18 mouse cellular contexts compared by ENCODE assay signal in the genomic region with DNA sequence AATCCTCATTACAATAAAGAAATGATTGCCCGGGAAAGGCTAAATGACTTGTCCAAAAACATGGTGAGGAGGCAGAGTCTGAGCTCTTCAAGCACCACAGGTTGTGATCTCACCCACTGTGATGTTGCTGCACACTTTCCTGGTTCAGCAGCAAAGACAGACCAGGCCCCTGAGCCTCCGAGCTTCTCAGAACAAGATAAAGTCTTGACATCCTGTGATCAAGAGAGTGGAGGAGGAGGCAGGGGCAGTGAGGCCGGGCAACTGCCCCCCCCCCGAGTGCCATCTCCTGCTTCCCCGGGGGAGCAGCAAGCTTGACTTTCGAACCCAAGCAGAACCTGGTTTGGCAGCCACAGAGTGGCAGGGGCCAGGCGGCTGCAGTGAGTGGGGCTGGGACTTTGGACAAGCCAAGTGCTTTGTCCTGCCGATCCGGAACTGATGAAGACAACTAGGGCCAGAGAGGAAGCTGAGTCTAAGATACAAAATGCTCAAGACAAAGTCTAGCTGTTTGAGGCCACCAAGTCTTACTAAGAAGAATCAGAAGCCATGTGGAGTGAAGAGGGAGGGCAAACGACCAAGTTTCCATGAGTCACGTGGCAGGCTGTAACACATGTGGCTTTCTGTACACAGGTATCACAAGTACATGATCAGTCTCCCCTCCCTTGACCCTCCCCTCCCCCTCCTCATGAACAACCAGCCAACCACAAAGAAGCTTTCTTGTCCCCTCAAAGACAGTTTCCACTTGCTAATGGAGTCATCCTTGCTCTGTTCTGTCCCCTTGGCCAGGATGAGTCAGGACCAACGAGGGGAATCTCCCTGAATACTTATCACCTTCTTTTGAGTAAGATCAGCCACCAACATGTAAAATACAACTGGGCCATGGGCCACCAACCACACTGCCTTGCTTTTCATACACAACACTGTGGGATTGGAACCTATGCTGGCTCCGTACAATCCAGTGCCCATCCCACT. TPM values are rescaled to one million over a fixed set of nuclear protein-coding genes. Genes with fewer than 3 reads are reported as not detected.
DNase-seq lines count a peak whose midpoint lies in the region; ATAC-seq and TF ChIP-seq lines count a peak whose summit lies in the region.
"Had no signal": no experiment of that assay in that cellular context is flagged by ENCODE, and none has a peak within 500 bp of the region (broad histone marks: within the 10 kb centered on the region; RNA-seq: fewer than 3 reads in every experiment).

No protein-coding gene starts in this region.

- intact Hi-C loops in gastrocnemius, adult 2 months (cut with DNase I) = no loop called here

- in situ Hi-C loops in ES-E14 (cut with MboI; ENCODE audit: low sequenced_read_pairs in 2 of 2, unreplicated experiment in 2 of 2) = no loop called here

- WGBS in small intestine, adult 2 months = 40% methylated on average over 13 of the region's 13 CpGs

- H3K4me3 ChIP-seq in gastrocnemius, adult 2 months = no peak overlapping the region
- peak overlapping the region; percentile 77 for H3K4me3 ChIP-seq in megakaryocyte, embryonic 14.5 days (replicated peaks)
- H3K4me3 ChIP-seq in ES-E14 (ENCODE audit: insufficient read depth in 1 of 2, low read depth in 1 of 2, low read length in 2 of 2, poor library complexity in 1 of 2, severe bottlenecking in 1 of 2) = no peak overlapping the region
- H3K4me3 ChIP-seq in small intestine, adult 2 months (ENCODE audit: low read depth, low read length) = no peak overlapping the region
- H3K4me3 ChIP-seq: forebrain, embryonic 15.5 days; heart, adult 2 months; hindbrain, embryonic 13.5 days; liver, embryonic 13.5 days; neural tube, embryonic 12.5 days had no signal

- H3K36me3 ChIP-seq in megakaryocyte, embryonic 14.5 days (replicated peaks; ENCODE audit: low read length) = peaks cover 74% of the 10 kb centered on the region
- H3K36me3 ChIP-seq in ES-E14 (ENCODE audit: control insufficient read depth, insufficient read depth, low read length, poor library complexity, severe bottlenecking) = no peaks in the 10 kb centered on the region
- peaks cover 4% of the 10 kb centered on the region; the same call in 1 of the 2 replicates for H3K36me3 ChIP-seq in small intestine, adult 2 months (ENCODE audit: control insufficient read depth, insufficient read depth, low read length)
- H3K36me3 ChIP-seq: forebrain, embryonic 15.5 days; hindbrain, embryonic 13.5 days; liver, embryonic 13.5 days; neural tube, embryonic 12.5 days had no signal

- no peak for TF ChIP-seq CTCF in gastrocnemius, adult 2 months (IDR thresholded peaks at IDR 0.05)
- TF ChIP-seq CTCF in small intestine, adult 2 months (IDR thresholded peaks at IDR 0.05; ENCODE audit: extremely low read depth, insufficient read length, insufficient replicate concordance, low read depth, low read length) = no peak

- ATAC-seq in megakaryocyte, adult 5-6 weeks (ENCODE audit: poor library complexity, severe bottlenecking) = no peak
- ATAC-seq: forebrain, embryonic 15.5 days; Patski had no signal

- peaks cover 98% of the 10 kb centered on the region for H3K4me1 ChIP-seq in megakaryocyte, embryonic 14.5 days
- H3K4me1 ChIP-seq in ES-E14 (ENCODE audit: control insufficient read depth in 2 of 2, insufficient read depth in 2 of 2, low read length in 2 of 2, poor library complexity in 1 of 2) = peaks cover 2 to 31% of the 10 kb centered on the region in 2 experiments; a peak in 3 of 4 replicates
- H3K4me1 ChIP-seq in small intestine, adult 2 months (ENCODE audit: control insufficient read depth, insufficient read depth, insufficient read length, low read length) = peaks cover 47% of the 10 kb centered on the region
- H3K4me1 ChIP-seq: forebrain, embryonic 15.5 days had no signal

- H3K9ac ChIP-seq in ES-E14 (ENCODE audit: insufficient read depth, low read depth, low read length, poor library complexity, severe bottlenecking) = peak overlapping the region; percentile 46; the same call in 1 of the 2 replicates
- H3K9ac ChIP-seq: forebrain, embryonic 15.5 days; hindbrain, embryonic 13.5 days; liver, embryonic 13.5 days; neural tube, embryonic 12.5 days had no signal

- H3K27ac ChIP-seq in gastrocnemius, adult 2 months = peak overlapping the region; percentile 6; the same call in 1 of the 2 replicates
- H3K27ac ChIP-seq in ES-E14 (ENCODE audit: insufficient read depth, low read depth, low read length, poor library complexity, severe bottlenecking) = peak overlapping the region; percentile 46; the same call in 1 of the 2 replicates
- H3K27ac ChIP-seq in small intestine, adult 2 months (ENCODE audit: insufficient read depth, low read depth, low read length) = 0 out of 2 replicates have a peak overlapping the region, but pooled peaks have one; percentile 13
- H3K27ac ChIP-seq: forebrain, embryonic 15.5 days; heart, adult 2 months; hindbrain, embryonic 13.5 days; liver, embryonic 13.5 days; neural tube, embryonic 12.5 days had no signal

- H3K27me3 ChIP-seq in megakaryocyte, embryonic 14.5 days (replicated peaks) = no peaks in the 10 kb centered on the region
- H3K27me3 ChIP-seq in small intestine, adult 2 months (ENCODE audit: control insufficient read depth, insufficient read depth, low read length) = no peaks in the 10 kb centered on the region
- H3K27me3 ChIP-seq: forebrain, embryonic 15.5 days; hindbrain, embryonic 13.5 days; liver, embryonic 13.5 days; neural tube, embryonic 12.5 days; Patski had no signal

- 0 out of 2 replicates have a peak, but pooled peaks cover 5% of the 10 kb centered on the region for H3K9me3 ChIP-seq in megakaryocyte, embryonic 14.5 days
- no peaks in the 10 kb centered on the region for H3K9me3 ChIP-seq in ES-E14 (ENCODE audit: control insufficient read depth, insufficient read depth, low read depth, low read length)
- H3K9me3 ChIP-seq: forebrain, embryonic 15.5 days; hindbrain, embryonic 13.5 days; liver, embryonic 13.5 days; neural tube, embryonic 12.5 days had no signal

- DNase-seq in gastrocnemius, adult 2 months = no peak
- no peak for DNase-seq in gastrocnemius, postnatal 10 days
- DNase-seq in ES-E14 (ENCODE audit: low read depth, low spot score) = no peak
- no peak for DNase-seq in kidney, adult 11 months
- no peak for DNase-seq in neural tube, embryonic 10.5 days (ENCODE audit: extremely low spot score, low spot score)
- DNase-seq: cerebellum, adult 9-10 months; embryo, embryonic 11 days; heart, adult 2 months; liver, embryonic 13.5 days; midbrain, embryonic 14.5 days; spleen, adult 18-20 months had no signal

- TF ChIP-seq POLR2A in small intestine, adult 2 months (IDR thresholded peaks at IDR 0.05; ENCODE audit: low read depth, low read length) = no peak

TF ChIP-seq in ES-E14, 5 proteins besides CTCF, POLR2A, EP300 and RAD21:
- no peak for TF ChIP-seq ZC3H11A (IDR thresholded peaks at IDR 0.05; ENCODE audit: borderline replicate concordance, low read depth, low read length)
- no peak for TF ChIP-seq CHD2 (IDR thresholded peaks at IDR 0.05; ENCODE audit: low read depth, low read length)
- TF ChIP-seq HCFC1 (IDR thresholded peaks at IDR 0.05; ENCODE audit: borderline replicate concordance, insufficient read depth, low read length) = no peak
- TF ChIP-seq ZNF384 (IDR thresholded peaks at IDR 0.05; ENCODE audit: low read depth, low read length) = no peak
- TF ChIP-seq MAFK (IDR thresholded peaks at IDR 0.05; ENCODE audit: insufficient read depth, low read depth, low read length) = no peak

RNA-seq across cellular contexts. Expression of a gene that starts 16.5 kb away (rescaled TPM):
- 10 to 100 TPM; 92.9 to 98.3 TPM for total RNA-seq in gastrocnemius, adult 2 months (2021)
- 100 to 1,000 TPM; 103 to 118 TPM for total RNA-seq in gastrocnemius, postnatal 10 days (2021)
- 46.5 and 208 TPM in 2 replicates for polyA plus RNA-seq in megakaryocyte, embryonic 14.5 days (2012; ENCODE audit: insufficient read depth, low replicate concordance)
- 6.4 and 6.8 TPM in 2 replicates for total RNA-seq in megakaryocyte, adult 5-6 weeks (2015)
- 5.2 and 10.8 TPM in 2 replicates for total RNA-seq in megakaryocyte, adult 5-6 weeks (2017)
- 10.7 and 11.3 TPM in 2 replicates for total RNA-seq in ES-E14 (2012; rRNA removed)
- polyA plus RNA-seq in small intestine, adult 2 months (2012; rRNA removed) = 43.9 and 106 TPM in 2 replicates
